Mouse (Mus musculus) liver, embryonic 11.5 days (tissue): ENCODE measurements around the gene Rgn. TPM values are rescaled to one million over a fixed set of nuclear protein-coding genes. Genes with fewer than 3 reads are reported as not detected.

Experiments used
- ATAC-seq: fragments of 200-750 bp; cut with Nextera tagmentation; replicated peaks from 2 replicates; pipeline ENCODE4 v1.8.0; 2017; ENCODE audit warnings: moderate number of reproducible peaks, mild to moderate bottlenecking, moderate TSS enrichment, moderate library complexity; ENCODE audit not compliant: low FRiP score
- DNase-seq: peaks from one replicate; pipeline ENCODE4 v3.0.0-alpha.2; 2017; ENCODE audit warnings: low spot score
- H3K27ac ChIP-seq: fragments of 300-500 bp; sonication (generic); 2 replicates; pipeline ENCODE4 v1.5.1; 2014; ENCODE audit warnings: mild to moderate bottlenecking, low read depth, low read length, control low read depth
- H3K27me3 ChIP-seq: fragments of 300-500 bp; sonication (generic); replicated peaks from 2 replicates; pipeline ENCODE4 v1.6.1; 2014; ENCODE audit warnings: low read length, mixed read lengths; ENCODE audit not compliant: control insufficient read depth, insufficient read depth
- H3K36me3 ChIP-seq: fragments of 300-500 bp; sonication (generic); 2 replicates; pipeline ENCODE4 v1.6.1; 2014; ENCODE audit warnings: mild to moderate bottlenecking, low read length, moderate library complexity, mixed read lengths; ENCODE audit not compliant: control insufficient read depth, insufficient read depth
- H3K4me1 ChIP-seq: fragments of 300-500 bp; sonication (generic); replicated peaks from 2 replicates; pipeline ENCODE4 v1.6.1; 2014; ENCODE audit warnings: low read length, mixed read lengths; ENCODE audit not compliant: control insufficient read depth, insufficient read depth
- H3K4me2 ChIP-seq: fragments of 300-500 bp; sonication (generic); 2 replicates; pipeline ENCODE4 v1.6.1; 2014; ENCODE audit warnings: mild to moderate bottlenecking, control low read depth, moderate library complexity
- H3K4me3 ChIP-seq: fragments of 300-500 bp; sonication (generic); 2 replicates; pipeline ENCODE4 v1.5.1; 2014; ENCODE audit warnings: low read depth, low read length, control low read depth
- H3K9ac ChIP-seq: fragments of 300-500 bp; sonication (generic); 2 replicates; pipeline ENCODE4 v1.6.1; 2014; ENCODE audit warnings: low read depth, low read length, control low read depth
- H3K9me3 ChIP-seq: fragments of 300-500 bp; sonication (generic); 2 replicates; pipeline ENCODE4 v1.6.1; 2016; ENCODE audit warnings: low read length, inconsistent platforms, mixed read lengths; ENCODE audit not compliant: control insufficient read depth
- WGBS: fragments of 180-500 bp; shearing (Covaris S2); extraction: QIAGEN DNeasy Blood & Tissue Kit; methylation state at CpG from one replicate; pipeline ENCODE4 v1.1.7; 2014; 5-methylcytosine and 5-hydroxymethylcytosine counted together
- polyA plus RNA-seq: library from polyadenylated mRNA; unstranded; fragments of >200 nt; fragmentation: Nextera tagmentation; extraction: Ambion mirVana; gene quantifications from 2 replicates; pipeline ENCODE4 v1.2.1, GENCODE M21; 2014

Rgn gene
- 25.9 and 32.5 TPM in 2 replicates for polyA plus RNA-seq

DNA sequence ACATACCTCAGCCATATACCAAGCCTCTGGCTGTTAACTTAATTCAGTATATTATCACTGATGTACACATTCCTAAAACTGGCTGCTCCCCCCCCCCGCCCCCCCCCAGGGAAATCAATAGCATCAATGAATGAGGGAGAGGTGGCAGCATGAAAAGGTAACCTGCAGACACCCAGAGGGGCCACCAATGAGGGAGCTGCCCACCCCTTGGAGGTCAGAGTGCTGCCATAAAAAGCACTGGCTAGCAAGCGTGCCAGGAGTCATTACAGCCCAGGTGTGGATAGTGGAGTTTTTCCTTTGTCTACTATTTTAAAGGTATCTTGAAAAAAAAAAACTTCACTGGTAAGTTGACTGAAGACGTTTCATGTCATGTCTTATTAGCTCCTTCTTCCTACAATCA is at the start of gene Rgn:
Rgn (plus strand) TSS at position 256 of the 400 bp plus-strand sequence.
- no peak within 1 kb of the TSS for H3K27ac ChIP-seq
- no peaks in the 10 kb centered on the region for H3K9me3 ChIP-seq
- no peaks in the 10 kb centered on the region for H3K27me3 ChIP-seq
- WGBS: 62% methylated on average over 3 of the region's 3 CpGs
- no peaks in the 10 kb centered on the region for H3K4me1 ChIP-seq
- ATAC-seq: peak; percentile 41; the same call in 1 of the 2 replicates
- no peak within 1 kb of the TSS for H3K9ac ChIP-seq
- peak within 1 kb of the TSS; percentile 59 for H3K4me2 ChIP-seq
- no peak for DNase-seq
- H3K36me3 ChIP-seq: no peaks in the 10 kb centered on the region
- peak within 1 kb of the TSS; percentile 2; the same call in 1 of the 2 replicates for H3K4me3 ChIP-seq

DNA sequence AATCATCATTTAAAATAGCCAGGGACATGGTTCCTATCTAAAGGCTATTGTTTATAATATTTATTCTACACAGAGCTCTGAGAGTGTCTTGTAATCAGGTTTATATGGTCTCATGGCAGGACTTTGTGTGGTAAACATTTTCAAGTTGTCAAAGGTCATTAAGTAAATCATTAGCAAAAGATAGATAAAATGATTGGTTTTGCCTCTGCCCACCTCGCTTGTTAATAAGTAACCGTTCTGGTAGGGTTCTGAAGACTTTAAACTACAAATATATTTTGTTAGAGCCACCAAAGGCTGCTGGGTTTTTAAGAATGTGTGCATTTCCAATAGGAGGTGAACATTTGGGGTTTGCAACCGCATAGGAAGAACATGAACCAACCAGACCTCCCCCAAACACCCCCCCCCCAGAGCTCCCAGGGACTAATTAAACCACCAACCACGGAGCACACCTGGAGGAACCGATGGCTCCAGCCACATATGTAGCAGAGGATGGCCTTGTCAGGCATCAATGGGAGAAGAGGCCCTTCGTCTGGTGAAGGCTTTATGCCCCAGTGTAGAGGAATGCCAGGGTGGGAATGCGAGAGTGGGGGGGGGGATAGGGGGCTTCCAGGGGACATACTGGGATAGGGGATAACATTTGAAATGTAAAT is 29.2 kb upstream of the Rgn start:
- H3K9ac ChIP-seq: no peak overlapping the region
- H3K27ac ChIP-seq: no peak overlapping the region; the same call in 1 of the 2 replicates
- H3K4me1 ChIP-seq: no peaks in the 10 kb centered on the region
- H3K4me2 ChIP-seq: no peak overlapping the region
- no peaks in the 10 kb centered on the region for H3K27me3 ChIP-seq
- H3K9me3 ChIP-seq: no peaks in the 10 kb centered on the region
- WGBS: 69% methylated on average over 7 of the region's 7 CpGs
- 0 out of 2 replicates have a peak, but pooled peaks cover 3% of the 10 kb centered on the region for H3K36me3 ChIP-seq
- DNase-seq (no peak), ATAC-seq (no peak)
- H3K4me3 ChIP-seq: no peak overlapping the region

DNA sequence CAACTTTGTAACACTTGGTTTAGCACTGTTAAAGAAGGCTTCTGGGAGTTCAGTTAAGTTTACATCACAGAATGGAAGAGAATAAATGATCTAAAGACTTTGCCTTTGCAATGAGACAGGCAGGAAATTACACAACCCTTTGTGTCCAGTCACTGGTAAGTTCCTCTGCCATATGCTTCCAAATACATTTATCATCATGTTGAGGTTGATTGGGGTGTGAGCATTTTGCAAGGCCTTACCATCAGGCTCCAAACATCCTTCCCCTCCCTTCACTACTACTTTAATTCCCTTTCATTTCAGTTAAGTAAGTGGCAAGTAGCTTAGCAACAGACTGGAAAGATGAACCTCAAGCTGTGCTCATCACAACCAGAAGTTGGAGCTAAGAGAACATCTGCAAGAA is 28.0 kb upstream of the Rgn start:
- ATAC-seq (no peak), DNase-seq (no peak)
- Histone ChIP-seq H3K27ac (no peak overlapping the region), H3K36me3 (0 out of 2 replicates have a peak, but pooled peaks cover 3% of the 10 kb centered on the region), H3K4me1 (no peaks in the 10 kb centered on the region), H3K27me3 (no peaks in the 10 kb centered on the region), H3K9ac (no peak overlapping the region), H3K4me2 (no peak overlapping the region), H3K4me3 (no peak overlapping the region), H3K9me3 (no peaks in the 10 kb centered on the region)

DNA sequence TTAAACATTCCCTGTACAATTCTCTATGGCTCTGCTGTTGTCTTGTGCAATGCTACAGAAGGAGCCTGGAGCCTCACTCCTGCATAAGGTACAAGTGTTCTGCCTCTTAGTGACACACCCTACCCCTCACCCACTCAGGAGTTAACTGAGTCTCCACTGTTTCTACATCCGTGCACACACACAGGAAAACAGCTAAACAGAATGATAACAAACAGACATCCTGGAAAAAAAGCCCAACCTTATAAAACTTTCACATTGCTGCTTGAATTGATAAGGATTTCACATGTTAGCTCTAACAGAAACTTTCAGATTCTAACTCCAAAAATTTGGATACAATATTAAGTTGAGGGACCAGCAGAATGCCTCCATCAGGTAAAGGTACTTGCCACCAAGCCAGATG is 17.0 kb upstream of the Rgn start:
- no peak for ATAC-seq

GRCm38 (mm10) chrX:20543867-20544266 is 5.7 kb upstream of the Rgn start:
- H3K9ac ChIP-seq: no peak overlapping the region
- no peaks in the 10 kb centered on the region for H3K9me3 ChIP-seq
- no peaks in the 10 kb centered on the region for H3K36me3 ChIP-seq
- H3K4me1 ChIP-seq: no peaks in the 10 kb centered on the region
- no peak overlapping the region for H3K27ac ChIP-seq
- H3K4me3 ChIP-seq: no peak overlapping the region
- ATAC-seq: no peak
- WGBS: 78% methylated on average over 3 of the region's 3 CpGs
- DNase-seq: no peak
- no peaks in the 10 kb centered on the region for H3K27me3 ChIP-seq
- H3K4me2 ChIP-seq: no peak overlapping the region

More for the DNA sequence above, 17.0 kb upstream of the Rgn start:
- H3K9me3 ChIP-seq: no peaks in the 10 kb centered on the region
- H3K36me3 ChIP-seq: no peaks in the 10 kb centered on the region
- no peak overlapping the region for H3K27ac ChIP-seq
- no peak overlapping the region for H3K9ac ChIP-seq
- no peak overlapping the region for H3K4me3 ChIP-seq
- H3K27me3 ChIP-seq: no peaks in the 10 kb centered on the region
- no peaks in the 10 kb centered on the region for H3K4me1 ChIP-seq
- WGBS: 33% methylated on average over 1 of the region's 1 CpGs
- DNase-seq: no peak
- H3K4me2 ChIP-seq: no peak overlapping the region

DNA sequence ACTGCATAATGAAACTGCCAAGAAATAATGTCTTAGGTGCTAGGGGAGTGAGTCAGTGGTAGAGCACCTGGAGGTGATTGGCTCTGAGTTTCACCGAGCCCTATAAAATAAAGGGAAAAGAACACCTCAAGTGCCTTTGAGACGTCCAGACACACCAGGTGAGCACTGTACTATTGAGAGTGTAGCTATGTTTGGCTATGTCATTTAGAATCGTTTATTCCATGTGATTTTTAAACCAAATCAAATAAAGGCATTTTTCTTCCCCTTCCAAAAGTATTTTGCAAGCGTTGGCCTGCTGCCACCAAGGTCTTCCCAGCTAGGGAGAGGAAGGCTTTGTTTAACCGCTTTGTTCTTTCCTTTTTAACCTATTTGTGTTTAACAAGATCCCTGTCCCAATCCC is 2.0 kb upstream of the Rgn start:
- Histone ChIP-seq H3K4me2 (peak overlapping the region; percentile 59; the same call in 1 of the 2 replicates), H3K4me3 (no peak overlapping the region), H3K9me3 (no peaks in the 10 kb centered on the region), H3K36me3 (no peaks in the 10 kb centered on the region), H3K4me1 (no peaks in the 10 kb centered on the region), H3K27ac (0 out of 2 replicates have a peak overlapping the region, but pooled peaks have one; percentile 30), H3K27me3 (no peaks in the 10 kb centered on the region), H3K9ac (no peak overlapping the region)
- no peak for DNase-seq
- WGBS: 64% methylated on average over 5 of the region's 5 CpGs
- ATAC-seq: no peak

DNA sequence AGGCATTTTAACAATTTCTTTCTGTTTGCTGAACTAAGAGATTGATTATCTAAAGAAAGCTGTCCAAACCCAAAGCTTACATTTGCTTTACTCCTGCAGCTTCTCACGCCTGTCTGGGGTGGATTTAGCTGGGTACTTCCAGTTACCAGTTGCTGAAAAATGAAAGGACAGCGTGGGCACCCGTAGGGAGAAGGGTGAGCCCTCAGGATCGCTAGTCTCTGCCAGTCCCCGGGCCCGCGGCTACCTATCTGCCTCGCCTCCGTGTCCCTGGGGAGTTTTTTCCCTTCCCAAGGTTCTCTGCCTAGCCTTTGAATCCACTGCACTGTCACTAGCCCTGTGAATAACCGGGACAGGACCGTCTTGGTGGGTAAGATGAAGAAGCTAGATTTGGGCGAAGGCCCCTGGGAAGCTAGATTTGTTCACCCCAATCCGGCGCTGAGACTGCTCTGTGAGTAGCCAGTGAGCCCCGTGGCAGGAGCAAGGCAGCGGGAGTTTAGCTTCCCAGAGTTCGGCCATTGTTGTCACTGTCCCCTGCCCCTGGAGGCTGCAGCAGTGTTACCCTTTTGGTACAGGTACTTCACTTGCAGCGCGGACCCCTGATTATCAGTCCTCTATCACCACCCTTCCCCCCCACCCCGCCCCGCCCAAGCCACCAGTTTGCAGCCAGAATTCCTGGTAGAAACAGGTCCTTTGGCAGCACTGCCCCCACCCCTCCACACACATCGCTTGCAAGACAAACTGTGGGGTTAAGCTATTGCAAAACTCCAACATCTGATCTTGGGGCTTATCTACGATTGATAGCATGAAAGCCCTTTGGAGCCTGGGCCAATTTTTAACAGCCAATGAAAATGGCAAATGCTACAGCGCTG is 1.3 kb upstream of the Rgn start:
- Histone ChIP-seq H3K4me1 (no peaks in the 10 kb centered on the region), H3K9ac (peak overlapping the region; percentile 16; the same call in 1 of the 2 replicates), H3K4me3 (peak overlapping the region; percentile 2; the same call in 1 of the 2 replicates), H3K27me3 (no peaks in the 10 kb centered on the region), H3K4me2 (peak overlapping the region; percentile 59), H3K9me3 (no peaks in the 10 kb centered on the region), H3K36me3 (no peaks in the 10 kb centered on the region), H3K27ac (peak overlapping the region; percentile 30)
- peak; percentile 53 for ATAC-seq
- DNase-seq: peak; percentile 32
- WGBS: 17% methylated on average over 24 of the region's 24 CpGs

DNA sequence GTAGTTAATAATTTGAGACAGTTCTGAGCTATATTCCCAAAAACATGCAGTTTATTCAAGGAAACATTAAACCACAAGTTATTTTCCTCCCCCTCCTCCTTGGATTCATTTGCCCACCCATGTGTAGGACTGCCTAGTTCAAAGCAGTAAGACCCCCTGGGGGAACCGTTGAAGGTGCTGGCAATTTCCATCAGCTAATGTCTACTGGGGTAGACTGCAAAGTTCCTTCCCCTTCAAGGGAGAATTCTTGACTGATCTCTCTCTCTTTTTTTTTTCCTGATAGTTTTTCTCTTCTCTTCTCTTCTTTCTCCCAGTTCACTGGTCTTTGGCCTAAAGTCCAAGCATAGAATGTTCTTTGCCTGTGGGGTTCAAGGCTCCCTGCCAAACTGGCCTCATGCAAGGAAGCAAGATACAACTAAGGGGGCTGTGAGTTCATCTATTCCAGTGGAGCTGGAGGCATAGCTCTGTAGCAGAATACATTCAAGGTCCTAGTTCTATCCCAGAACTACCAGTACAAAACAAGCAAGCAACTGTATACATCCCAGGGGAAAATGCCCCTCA is 627 bp upstream of the Rgn start:
- 40% methylated on average over 1 of the region's 1 CpGs for WGBS
- no peak for DNase-seq
- Histone ChIP-seq H3K27ac (no peak overlapping the region), H3K9ac (no peak overlapping the region), H3K4me3 (no peak overlapping the region), H3K4me2 (peak overlapping the region; percentile 59; the same call in 1 of the 2 replicates), H3K9me3 (no peaks in the 10 kb centered on the region), H3K4me1 (no peaks in the 10 kb centered on the region), H3K36me3 (no peaks in the 10 kb centered on the region), H3K27me3 (no peaks in the 10 kb centered on the region)
- ATAC-seq: no peak
